Mouse (Mus musculus) G1E-ER4 (cell line): Measurements from ENCODE around the gene Serpina3n. TPM values are rescaled to one million over a fixed set of nuclear protein-coding genes. Genes with fewer than 3 reads are reported as not detected.

Experiments used
- GATA1 ChIP-seq: IDR thresholded peaks from one replicate; pipeline ENCODE4 v1.8.0; 2012; ENCODE audit warnings: low read length, inconsistent platforms
- polyA plus RNA-seq: library from polyadenylated mRNA; stranded (reverse); fragments of >175 nt; gene quantifications from 2 replicates; pipeline ENCODE4 v1.2.3, GENCODE M21; 2012

Gene Serpina3n
- polyA plus RNA-seq, result not detected in 2 replicates

GRCm38 (mm10) chr12:104406454-104406885 lies at the start of gene Serpina3n:
Gene Serpina3n, plus strand, starts transcription at chr12:104406729.
- no peak for TF ChIP-seq GATA1

- no peak for TF ChIP-seq GATA1
Measured at GRCm38 (mm10) chr12:104369986-104370385, 36.5 kb upstream of the Serpina3n start.

- TF ChIP-seq GATA1, result no peak
Measured at GRCm38 (mm10) chr12:104379856-104380255, 26.7 kb upstream of the Serpina3n start.

- no peak for TF ChIP-seq GATA1
Measured at GRCm38 (mm10) chr12:104388477-104388876, 18.1 kb upstream of the Serpina3n start.

GRCm38 (mm10) chr12:104403968-104404367 lies 2.6 kb upstream of the Serpina3n start:
- TF ChIP-seq GATA1, result no peak

GRCm38 (mm10) chr12:104412507-104412906 lies 6.0 kb downstream of the Serpina3n start:
- TF ChIP-seq GATA1, result no peak

- TF ChIP-seq GATA1, result no peak
Measured at GRCm38 (mm10) chr12:104414576-104414975, 8.0 kb downstream of the Serpina3n start.

GRCm38 (mm10) chr12:104415625-104416315 lies 9.2 kb downstream of the Serpina3n start:
- TF ChIP-seq GATA1, result no peak

GRCm38 (mm10) chr12:104418340-104419135 lies 12.0 kb downstream of the Serpina3n start:
- TF ChIP-seq GATA1, result no peak

- TF ChIP-seq GATA1, result no peak
Measured at GRCm38 (mm10) chr12:104419136-104419462, 12.6 kb downstream of the Serpina3n start.

- no peak for TF ChIP-seq GATA1
Measured at GRCm38 (mm10) chr12:104422615-104423392, 16.3 kb downstream of the Serpina3n start.

GRCm38 (mm10) chr12:104425591-104425990 lies 19.1 kb downstream of the Serpina3n start:
- no peak for TF ChIP-seq GATA1

GRCm38 (mm10) chr12:104426915-104427314 lies 20.4 kb downstream of the Serpina3n start:
- TF ChIP-seq GATA1, result no peak

- no peak for TF ChIP-seq GATA1
Measured at GRCm38 (mm10) chr12:104431359-104431758, 24.8 kb downstream of the Serpina3n start.

- TF ChIP-seq GATA1, result no peak
Measured at GRCm38 (mm10) chr12:104433214-104433613, 26.7 kb downstream of the Serpina3n start.
